Mouse (Mus musculus) intestine, embryonic 16.5 days (tissue): ENCODE data around the gene Slc27a5. TPM values are rescaled to one million over a fixed set of nuclear protein-coding genes. Genes with fewer than 3 reads are reported as not detected.

Source experiments
- ATAC-seq: fragments of 200-750 bp; cut with Nextera tagmentation; 2 replicates; pipeline ENCODE4 v1.8.0; 2017; ENCODE audit warnings: moderate TSS enrichment, moderate library complexity
- H3K27ac ChIP-seq: fragments of 300-500 bp; sonication (generic); 2 replicates; pipeline ENCODE4 v1.5.1; 2014; ENCODE audit warnings: mild to moderate bottlenecking, low read length
- H3K27me3 ChIP-seq: fragments of 300-500 bp; sonication (generic); replicated peaks from 2 replicates; pipeline ENCODE4 v1.6.1; 2014; ENCODE audit warnings: low read length, control low read depth, mixed read lengths; ENCODE audit not compliant: control insufficient read depth, insufficient read depth
- H3K36me3 ChIP-seq: fragments of 300-500 bp; sonication (generic); 2 replicates; pipeline ENCODE4 v1.6.1; 2014; ENCODE audit warnings: low read length, control low read depth; ENCODE audit not compliant: control insufficient read depth, insufficient read depth
- H3K4me1 ChIP-seq: fragments of 300-500 bp; sonication (generic); 2 replicates; pipeline ENCODE4 v1.6.1; 2014; ENCODE audit warnings: low read length, control low read depth, mixed read lengths; ENCODE audit not compliant: control insufficient read depth, insufficient read depth
- H3K4me2 ChIP-seq: fragments of 300-500 bp; sonication (generic); 2 replicates; pipeline ENCODE4 v1.6.1; 2014; ENCODE audit warnings: low read depth, low read length, control low read depth
- H3K4me3 ChIP-seq: fragments of 300-500 bp; sonication (generic); 2 replicates; pipeline ENCODE4 v1.5.1; 2014; ENCODE audit warnings: mild to moderate bottlenecking, low read length
- H3K9ac ChIP-seq: fragments of 300-500 bp; sonication (generic); 2 replicates; pipeline ENCODE4 v1.6.1; 2014; ENCODE audit warnings: low read depth, low read length
- H3K9me3 ChIP-seq: fragments of 300-500 bp; sonication (generic); 2 replicates; pipeline ENCODE4 v1.6.1; 2016; ENCODE audit warnings: low read length, control low read depth; ENCODE audit not compliant: control insufficient read depth
- WGBS: fragments of 180-500 bp; shearing (Covaris S2); extraction: QIAGEN DNeasy Blood & Tissue Kit; methylation state at CpG from one replicate; pipeline ENCODE4 v1.1.7; 2014; 5-methylcytosine and 5-hydroxymethylcytosine counted together
- polyA plus RNA-seq: library from polyadenylated mRNA; unstranded; fragments of >200 nt; fragmentation: Nextera tagmentation; extraction: Ambion mirVana; gene quantifications from 2 replicates; pipeline ENCODE4 v1.2.1, GENCODE M21; 2015

Gene Slc27a5
- 0.84 and 0.89 TPM in 2 replicates for polyA plus RNA-seq

- WGBS = 65% methylated on average over 5 of the region's 5 CpGs
- no peak within 1 kb of the TSS for H3K4me3 ChIP-seq
- peak; percentile 49; the same call in 1 of the 2 replicates for ATAC-seq
- no peak within 1 kb of the TSS for H3K4me2 ChIP-seq
- no peaks in the 10 kb centered on the region for H3K9me3 ChIP-seq
- H3K4me1 ChIP-seq = no peaks in the 10 kb centered on the region
- no peak within 1 kb of the TSS for H3K27ac ChIP-seq
- no peaks in the 10 kb centered on the region for H3K36me3 ChIP-seq
- H3K27me3 ChIP-seq = no peaks in the 10 kb centered on the region
- no peak within 1 kb of the TSS for H3K9ac ChIP-seq
These were observed at the start of gene Slc27a5 for GRCm38 (mm10) chr7:12998053-12998452. TSS of gene Slc27a5 (minus strand) at chr7:12998192.

- no peak overlapping the region for H3K4me2 ChIP-seq
- no peak overlapping the region for H3K4me3 ChIP-seq
- H3K9ac ChIP-seq = no peak overlapping the region
- H3K9me3 ChIP-seq = peaks cover 8% of the 10 kb centered on the region; the same call in 1 of the 2 replicates
- H3K36me3 ChIP-seq = no peaks in the 10 kb centered on the region
- peaks cover 34% of the 10 kb centered on the region for H3K27me3 ChIP-seq
- ATAC-seq = peak; percentile 77
- H3K27ac ChIP-seq = no peak overlapping the region
- WGBS = 4% methylated on average over 2 of the region's 2 CpGs
- H3K4me1 ChIP-seq = peaks cover 13% of the 10 kb centered on the region
These were observed 48.1 kb upstream of the Slc27a5 start for GRCm38 (mm10) chr7:13046084-13046483.

GRCm38 (mm10) chr7:13044254-13044625 lies 46.2 kb upstream of the Slc27a5 start:
- Histone ChIP-seq H3K36me3 (no peaks in the 10 kb centered on the region), H3K9me3 (peaks cover 8% of the 10 kb centered on the region; the same call in 1 of the 2 replicates), H3K4me3 (peak overlapping the region; percentile 58), H3K27ac (no peak overlapping the region), H3K4me1 (peaks cover 13% of the 10 kb centered on the region), H3K9ac (peak overlapping the region; percentile 66), H3K27me3 (peaks cover 34% of the 10 kb centered on the region), H3K4me2 (peak overlapping the region; percentile 99)
- peak; percentile 5 for ATAC-seq
- WGBS = 5% methylated on average over 23 of the region's 23 CpGs

GRCm38 (mm10) chr7:13043445-13044253 lies 45.7 kb upstream of the Slc27a5 start:
- 4% methylated on average over 88 of the region's 88 CpGs for WGBS
- peak; percentile 41 for ATAC-seq
- peak overlapping the region; percentile 99 for H3K4me2 ChIP-seq

GRCm38 (mm10) chr7:13043120-13043444 lies 45.1 kb upstream of the Slc27a5 start:
- peak overlapping the region; percentile 66; the same call in 1 of the 2 replicates for H3K9ac ChIP-seq
- whole genome bisulfite sequencing = 38% methylated on average over 16 of the region's 16 CpGs

More at GRCm38 (mm10) chr7:13043445-13044253, 45.7 kb upstream of the Slc27a5 start:
- Histone ChIP-seq H3K27me3 (peaks cover 34% of the 10 kb centered on the region), H3K36me3 (no peaks in the 10 kb centered on the region), H3K9ac (peak overlapping the region; percentile 66), H3K4me1 (peaks cover 18% of the 10 kb centered on the region), H3K9me3 (peaks cover 8% of the 10 kb centered on the region; the same call in 1 of the 2 replicates), H3K27ac (no peak overlapping the region), H3K4me3 (peak overlapping the region; percentile 58)

GRCm38 (mm10) chr7:13042511-13042910 lies 44.5 kb upstream of the Slc27a5 start:
- Histone ChIP-seq H3K36me3 (no peaks in the 10 kb centered on the region), H3K9ac (no peak overlapping the region), H3K9me3 (peaks cover 8% of the 10 kb centered on the region; the same call in 1 of the 2 replicates), H3K4me1 (peaks cover 18% of the 10 kb centered on the region), H3K27me3 (peaks cover 34% of the 10 kb centered on the region), H3K4me2 (no peak overlapping the region), H3K27ac (no peak overlapping the region), H3K4me3 (no peak overlapping the region)
- 71% methylated on average over 6 of the region's 6 CpGs for WGBS
- no peak for ATAC-seq

More at GRCm38 (mm10) chr7:13043120-13043444, 45.1 kb upstream of the Slc27a5 start:
- no peaks in the 10 kb centered on the region for H3K36me3 ChIP-seq
- peak overlapping the region; percentile 58 for H3K4me3 ChIP-seq
- H3K9me3 ChIP-seq = peaks cover 8% of the 10 kb centered on the region; the same call in 1 of the 2 replicates
- H3K4me2 ChIP-seq = no peak overlapping the region
- H3K27ac ChIP-seq = no peak overlapping the region
- peaks cover 18% of the 10 kb centered on the region for H3K4me1 ChIP-seq
- peaks cover 34% of the 10 kb centered on the region for H3K27me3 ChIP-seq
- ATAC-seq = no peak

- H3K36me3 ChIP-seq = no peaks in the 10 kb centered on the region
- WGBS = 79% methylated on average over 1 of the region's 1 CpGs
- peaks cover 25% of the 10 kb centered on the region for H3K4me1 ChIP-seq
- peaks cover 8% of the 10 kb centered on the region; the same call in 1 of the 2 replicates for H3K9me3 ChIP-seq
- H3K4me3 ChIP-seq = no peak overlapping the region
- H3K27ac ChIP-seq = no peak overlapping the region
- H3K27me3 ChIP-seq = peaks cover 34% of the 10 kb centered on the region
- H3K9ac ChIP-seq = no peak overlapping the region
- no peak for ATAC-seq
- no peak overlapping the region for H3K4me2 ChIP-seq
These were observed 43.3 kb upstream of the Slc27a5 start for GRCm38 (mm10) chr7:13041256-13041655.

- Histone ChIP-seq H3K27ac (no peak overlapping the region), H3K4me3 (peak overlapping the region; percentile 81), H3K36me3 (peaks cover 5% of the 10 kb centered on the region), H3K4me1 (peaks cover 31% of the 10 kb centered on the region), H3K27me3 (peaks cover 24% of the 10 kb centered on the region), H3K9ac (peak overlapping the region; percentile 93), H3K4me2 (peak overlapping the region; percentile 84), H3K9me3 (peaks cover 8% of the 10 kb centered on the region; the same call in 1 of the 2 replicates)
- ATAC-seq = no peak
- 89% methylated on average over 1 of the region's 1 CpGs for WGBS
These were observed 41.2 kb upstream of the Slc27a5 start for GRCm38 (mm10) chr7:13039181-13039580.

GRCm38 (mm10) chr7:13038621-13039169 lies 40.7 kb upstream of the Slc27a5 start:
- Histone ChIP-seq H3K27me3 (peaks cover 19% of the 10 kb centered on the region), H3K9ac (peak overlapping the region; percentile 93), H3K4me1 (peaks cover 30% of the 10 kb centered on the region), H3K9me3 (peaks cover 8% of the 10 kb centered on the region; the same call in 1 of the 2 replicates), H3K4me3 (peak overlapping the region; percentile 81), H3K4me2 (peak overlapping the region; percentile 84), H3K27ac (peak overlapping the region; percentile 100), H3K36me3 (peaks cover 5% of the 10 kb centered on the region)
- peak; percentile 16 for ATAC-seq
- 16% methylated on average over 15 of the region's 15 CpGs for WGBS
